Mouse (Mus musculus) embryonic facial prominence, embryonic 10.5 days (tissue): ENCODE measurements at regions not wholly inside any gene's neighbourhood (a gene's known extent, or its start where the extent isn't known, plus 50 kb on each side); places are given as distances from the start of the nearest gene placed in this dataset.
A peak's percentile ranks its signal among the peaks of the same experiment; 100 is the strongest.
"Not testable (repeated sequence)": the region's sequence is repeated elsewhere in the genome, so short reads cannot be mapped to it uniquely, and the experiment has no call there.

Source experiments
- DNase-seq: peaks from one replicate; pipeline ENCODE4 v3.0.0-alpha.2; 2017; ENCODE audit warnings: low spot score
- H3K27ac ChIP-seq: fragments of 300-500 bp; sonication (generic); replicated peaks from 2 replicates; pipeline ENCODE4 v1.5.1; 2016; ENCODE audit warnings: mild to moderate bottlenecking
- H3K27me3 ChIP-seq: fragments of 300-500 bp; sonication (generic); replicated peaks from 2 replicates; pipeline ENCODE4 v1.6.1; 2016; ENCODE audit warnings: low read depth, mild to moderate bottlenecking; ENCODE audit not compliant: poor library complexity, severe bottlenecking
- H3K36me3 ChIP-seq: fragments of 300-500 bp; sonication (generic); replicated peaks from 2 replicates; pipeline ENCODE4 v1.6.1; 2016; ENCODE audit warnings: mild to moderate bottlenecking, moderate library complexity
- H3K4me1 ChIP-seq: fragments of 300-500 bp; sonication (generic); 2 replicates; pipeline ENCODE4 v1.6.1; 2016
- H3K4me3 ChIP-seq: fragments of 300-500 bp; sonication (generic); 2 replicates; pipeline ENCODE4 v1.5.1; 2016; ENCODE audit warnings: mild to moderate bottlenecking, moderate library complexity
- H3K9me3 ChIP-seq: fragments of 300-500 bp; sonication (generic); 2 replicates; pipeline ENCODE4 v1.6.1; 2016; ENCODE audit warnings: mild to moderate bottlenecking
- WGBS: fragments of 180-500 bp; shearing (Covaris S2); methylation state at CpG from one replicate; pipeline ENCODE4 v1.1.7; 2016; 5-methylcytosine and 5-hydroxymethylcytosine counted together

- H3K4me3 ChIP-seq, result no peak overlapping the region
- H3K36me3 ChIP-seq, result no peaks in the 10 kb centered on the region
- H3K27me3 ChIP-seq, result no peaks in the 10 kb centered on the region
- DNase-seq, result no peak
- no peak overlapping the region for H3K27ac ChIP-seq
- no peaks in the 10 kb centered on the region for H3K9me3 ChIP-seq
- H3K4me1 ChIP-seq, result no peaks in the 10 kb centered on the region
- WGBS, result 63% methylated on average over 2 of the region's 2 CpGs
Measured at GRCm38 (mm10) chr16:86855891-86856290, 498.1 kb upstream of the N6amt1 start.

DNA sequence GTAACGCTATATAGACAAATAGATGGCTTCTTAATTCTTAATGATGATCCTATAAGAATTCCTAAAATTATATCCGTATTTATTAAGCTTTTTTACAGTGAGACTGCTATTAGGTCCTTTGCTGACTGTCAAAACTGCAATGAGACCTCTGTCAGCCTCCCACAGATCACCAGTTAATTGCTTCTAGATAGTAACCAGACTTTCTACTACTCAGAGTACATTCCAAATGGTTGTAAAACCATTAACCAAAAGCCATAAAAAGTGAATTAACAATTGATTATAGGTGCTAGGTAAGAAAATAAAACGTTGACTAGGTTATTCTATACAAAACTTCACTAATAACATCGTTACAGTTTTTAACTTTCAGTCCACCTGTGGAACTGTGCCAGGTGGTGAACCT is 498.7 kb upstream of the N6amt1 start:
- Histone ChIP-seq H3K36me3 (no peaks in the 10 kb centered on the region), H3K9me3 (no peaks in the 10 kb centered on the region), H3K27ac (no peak overlapping the region), H3K4me1 (no peaks in the 10 kb centered on the region), H3K4me3 (no peak overlapping the region), H3K27me3 (no peaks in the 10 kb centered on the region)
- DNase-seq, result no peak
- WGBS, result 76% methylated on average over 4 of the region's 4 CpGs

GRCm38 (mm10) chr16:86853398-86853797 is 500.6 kb upstream of the N6amt1 start:
- Histone ChIP-seq H3K36me3 (no peaks in the 10 kb centered on the region), H3K4me1 (no peaks in the 10 kb centered on the region)
- no peak for DNase-seq

DNA sequence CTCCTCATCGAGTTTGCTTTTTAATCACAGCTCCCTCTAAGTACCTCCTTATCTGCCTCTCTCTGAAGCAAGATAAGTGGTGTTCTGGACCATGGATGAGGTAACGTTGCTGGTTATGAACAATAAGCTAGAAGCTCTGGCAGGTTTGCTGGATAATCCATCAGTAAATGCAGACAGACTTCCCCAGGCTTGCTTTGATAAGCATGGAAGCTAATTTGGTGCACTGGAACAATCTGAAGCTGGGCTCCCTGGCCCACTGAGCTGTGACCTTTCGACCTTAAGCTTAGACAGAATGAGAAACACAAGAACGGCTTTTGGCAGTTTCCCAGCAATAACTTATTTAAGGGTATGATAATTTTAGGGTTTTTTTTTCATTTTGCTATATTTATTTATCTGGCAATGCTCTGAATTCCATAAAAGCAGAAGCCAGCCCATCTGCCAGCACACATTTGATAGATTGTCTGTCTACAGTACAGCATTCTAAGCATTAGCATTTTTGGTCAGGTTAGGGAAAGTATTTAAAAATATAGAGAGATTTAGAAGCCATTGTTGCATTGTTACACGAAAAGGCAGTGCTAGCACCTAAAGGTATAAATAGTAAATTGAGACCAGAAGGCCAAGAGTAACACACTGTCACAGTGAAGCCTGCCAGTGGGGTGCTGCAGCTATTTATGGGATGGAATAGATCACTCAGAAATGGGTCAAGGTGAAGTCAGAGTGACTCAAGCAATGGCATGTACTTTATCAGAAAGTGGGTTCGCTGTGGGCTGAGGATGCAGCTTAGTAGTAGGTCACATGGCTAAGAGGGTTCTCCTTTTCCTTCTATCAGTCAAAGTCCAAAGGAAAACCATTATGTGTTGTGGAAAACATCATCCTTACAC is 515.3 kb upstream of the N6amt1 start:
- Histone ChIP-seq H3K4me1 (peaks cover 9% of the 10 kb centered on the region), H3K27ac (no peak overlapping the region), H3K27me3 (no peaks in the 10 kb centered on the region), H3K4me3 (no peak overlapping the region), H3K9me3 (no peaks in the 10 kb centered on the region), H3K36me3 (no peaks in the 10 kb centered on the region)
- 53% methylated on average over 6 of the region's 6 CpGs for WGBS
- DNase-seq, result peak; percentile 12

More at GRCm38 (mm10) chr16:86853398-86853797, 500.6 kb upstream of the N6amt1 start:
- 80% methylated on average over 1 of the region's 1 CpGs for WGBS
- Histone ChIP-seq H3K4me3 (no peak overlapping the region), H3K9me3 (no peaks in the 10 kb centered on the region), H3K27ac (no peak overlapping the region), H3K27me3 (no peaks in the 10 kb centered on the region)

DNA sequence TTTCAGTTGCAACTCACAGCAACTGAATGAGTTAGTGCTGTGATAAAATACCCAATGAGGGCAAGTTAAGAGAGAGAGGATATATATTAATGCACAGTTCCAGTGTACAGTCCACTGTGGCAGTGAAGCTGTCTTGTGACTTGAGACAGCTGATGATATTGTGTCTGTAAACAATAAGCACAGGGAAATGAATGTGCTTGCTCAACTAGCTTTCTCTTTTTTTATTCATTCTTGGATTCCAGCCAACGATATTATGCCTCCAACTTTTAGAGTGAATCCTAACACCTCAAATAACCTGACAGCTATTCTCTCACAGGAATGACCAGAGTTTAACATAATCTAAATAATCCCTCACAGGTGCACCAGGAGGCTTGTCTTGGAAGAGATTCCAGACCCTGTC is 526.3 kb upstream of the N6amt1 start:
- H3K27me3 ChIP-seq, result no peaks in the 10 kb centered on the region
- DNase-seq, result no peak
- no peaks in the 10 kb centered on the region for H3K4me1 ChIP-seq
- H3K27ac ChIP-seq, result no peak overlapping the region
- H3K4me3 ChIP-seq, result no peak overlapping the region
- WGBS, result 77% methylated on average over 1 of the region's 1 CpGs
- H3K9me3 ChIP-seq, result no peaks in the 10 kb centered on the region
- no peaks in the 10 kb centered on the region for H3K36me3 ChIP-seq

- no peaks in the 10 kb centered on the region for H3K4me1 ChIP-seq
- WGBS, result 85% methylated on average over 4 of the region's 4 CpGs
- H3K27ac ChIP-seq, result no peak overlapping the region
- no peaks in the 10 kb centered on the region for H3K36me3 ChIP-seq
- no peaks in the 10 kb centered on the region for H3K27me3 ChIP-seq
- no peaks in the 10 kb centered on the region for H3K9me3 ChIP-seq
- H3K4me3 ChIP-seq, result no peak overlapping the region
- DNase-seq, result no peak
Measured at GRCm38 (mm10) chr16:86826641-86827040, 527.3 kb upstream of the N6amt1 start.

- no peak overlapping the region for H3K4me3 ChIP-seq
- H3K4me1 ChIP-seq, result no peaks in the 10 kb centered on the region
- no peak for DNase-seq
- no peaks in the 10 kb centered on the region for H3K9me3 ChIP-seq
- H3K27ac ChIP-seq, result no peak overlapping the region
- no peaks in the 10 kb centered on the region for H3K27me3 ChIP-seq
- no peaks in the 10 kb centered on the region for H3K36me3 ChIP-seq
- WGBS, result 84% methylated on average over 1 of the region's 1 CpGs
Measured at GRCm38 (mm10) chr16:86823496-86823895, 530.5 kb upstream of the N6amt1 start.

- 88% methylated on average over 2 of the region's 2 CpGs for WGBS
- H3K9me3 ChIP-seq, result no peaks in the 10 kb centered on the region
- no peak for DNase-seq
- H3K4me1 ChIP-seq, result peaks cover 11% of the 10 kb centered on the region
- H3K36me3 ChIP-seq, result no peaks in the 10 kb centered on the region
- no peaks in the 10 kb centered on the region for H3K27me3 ChIP-seq
- H3K27ac ChIP-seq, result no peak overlapping the region
- H3K4me3 ChIP-seq, result no peak overlapping the region
Measured at GRCm38 (mm10) chr16:86821586-86821985, 532.4 kb upstream of the N6amt1 start.

DNA sequence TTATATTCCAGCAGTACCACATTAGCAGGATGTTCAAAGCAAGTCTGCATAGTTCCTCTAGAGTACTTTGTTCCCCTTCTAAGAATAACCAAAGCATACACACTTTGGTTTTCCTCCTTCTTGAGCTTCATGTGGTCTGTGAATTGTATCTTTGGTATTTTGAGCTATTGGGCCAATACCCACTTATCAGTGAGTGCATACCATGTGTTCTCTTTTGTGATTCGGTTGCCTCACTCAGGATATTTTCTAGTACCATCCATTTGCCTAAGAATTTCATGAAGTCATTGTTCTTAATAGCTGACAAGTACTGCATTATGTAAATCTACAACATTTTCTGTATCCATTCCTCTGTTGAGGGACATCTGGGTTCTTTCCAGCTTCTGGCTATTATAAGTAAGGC is 535.3 kb upstream of the N6amt1 start:
- WGBS, result 81% methylated on average over 1 of the region's 1 CpGs
- not testable (repeated sequence) for H3K4me3 ChIP-seq, H3K27ac ChIP-seq

GRCm38 (mm10) chr16:86816763-86817593 is 537.0 kb upstream of the N6amt1 start:
- no peaks in the 10 kb centered on the region for H3K36me3 ChIP-seq
- H3K4me1 ChIP-seq, result peaks cover 12% of the 10 kb centered on the region
- no peak overlapping the region for H3K4me3 ChIP-seq
- H3K27ac ChIP-seq, result 0 out of 2 replicates have a peak overlapping the region, but pooled peaks have one; percentile 35
- no peaks in the 10 kb centered on the region for H3K27me3 ChIP-seq
- no peaks in the 10 kb centered on the region for H3K9me3 ChIP-seq
- WGBS, result 55% methylated on average over 8 of the region's 8 CpGs
- DNase-seq, result peak; percentile 24

More for the DNA sequence above, 535.3 kb upstream of the N6amt1 start:
- peaks cover 12% of the 10 kb centered on the region for H3K4me1 ChIP-seq
- not testable (repeated sequence) for H3K27me3 ChIP-seq, DNase-seq, H3K9me3 ChIP-seq, H3K36me3 ChIP-seq

DNA sequence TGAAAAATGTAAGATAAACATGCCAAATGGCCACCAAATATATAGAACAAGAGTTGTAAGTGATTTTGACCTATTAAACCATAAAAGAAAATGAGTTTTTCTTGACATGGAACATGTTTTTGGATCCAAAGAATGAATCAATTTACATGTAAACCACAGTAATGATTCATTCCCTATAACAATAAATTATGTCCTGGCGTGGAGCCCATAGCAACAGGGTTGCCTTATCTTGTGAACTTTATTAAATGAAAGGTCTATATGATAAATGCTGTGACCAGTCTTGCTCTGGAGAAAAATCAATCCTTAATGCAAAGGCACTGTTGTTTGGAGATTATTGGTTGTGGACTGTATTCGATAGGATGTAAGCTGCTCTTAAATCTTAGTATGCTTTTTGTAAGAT is 538.0 kb upstream of the N6amt1 start:
- H3K27ac ChIP-seq, result no peak overlapping the region
- 89% methylated on average over 2 of the region's 2 CpGs for WGBS
- no peaks in the 10 kb centered on the region for H3K27me3 ChIP-seq

GRCm38 (mm10) chr16:86812692-86813091 is 541.3 kb upstream of the N6amt1 start:
- Histone ChIP-seq H3K4me3 (no peak overlapping the region), H3K27ac (no peak overlapping the region), H3K9me3 (no peaks in the 10 kb centered on the region), H3K27me3 (no peaks in the 10 kb centered on the region), H3K36me3 (no peaks in the 10 kb centered on the region), H3K4me1 (peaks cover 11% of the 10 kb centered on the region)
- 79% methylated on average over 5 of the region's 5 CpGs for WGBS
- no peak for DNase-seq

More for the DNA sequence above, 538.0 kb upstream of the N6amt1 start:
- Histone ChIP-seq H3K9me3 (no peaks in the 10 kb centered on the region), H3K4me1 (peaks cover 12% of the 10 kb centered on the region), H3K36me3 (no peaks in the 10 kb centered on the region), H3K4me3 (no peak overlapping the region)
- no peak for DNase-seq
